Mouse (Mus musculus) liver, embryonic 16.5 days (tissue): ENCODE results near the gene Tbc1d23. TPM values are rescaled to one million over a fixed set of nuclear protein-coding genes. Genes with fewer than 3 reads are reported as not detected.
A peak's percentile ranks its signal among the peaks of the same experiment; 100 is the strongest.

Experiments used
- ATAC-seq: fragments of 200-750 bp; cut with Nextera tagmentation; 2 replicates; pipeline ENCODE4 v1.8.0; 2017; ENCODE audit warnings: low read depth, mild to moderate bottlenecking, moderate number of reproducible peaks, moderate library complexity
- H3K27ac ChIP-seq: fragments of 300-500 bp; sonication (generic); 2 replicates; pipeline ENCODE4 v1.5.1; 2014; ENCODE audit warnings: mild to moderate bottlenecking, low read length
- H3K27me3 ChIP-seq: fragments of 300-500 bp; sonication (generic); 2 replicates; pipeline ENCODE4 v1.6.1; 2014; ENCODE audit warnings: low read depth, low read length, mixed read lengths; ENCODE audit not compliant: control insufficient read depth, insufficient read depth
- H3K36me3 ChIP-seq: fragments of 300-500 bp; sonication (generic); 2 replicates; pipeline ENCODE4 v1.6.1; 2014; ENCODE audit warnings: mild to moderate bottlenecking; ENCODE audit not compliant: control insufficient read depth, insufficient read depth
- H3K4me1 ChIP-seq: fragments of 300-500 bp; sonication (generic); 2 replicates; pipeline ENCODE4 v1.6.1; 2014; ENCODE audit warnings: low read depth, low read length, mixed read lengths; ENCODE audit not compliant: control insufficient read depth
- H3K4me2 ChIP-seq: fragments of 300-500 bp; sonication (generic); 2 replicates; pipeline ENCODE4 v1.6.1; 2014; ENCODE audit warnings: low read depth, low read length, mixed read lengths
- H3K4me3 ChIP-seq: fragments of 300-500 bp; sonication (generic); 2 replicates; pipeline ENCODE4 v1.5.1; 2014; ENCODE audit warnings: low read depth, mild to moderate bottlenecking, low read length
- H3K9ac ChIP-seq: fragments of 300-500 bp; sonication (generic); 2 replicates; pipeline ENCODE4 v1.6.1; 2014; ENCODE audit warnings: low read depth, low read length
- H3K9me3 ChIP-seq: fragments of 300-500 bp; sonication (generic); replicated peaks from 2 replicates; pipeline ENCODE4 v1.6.1; 2016; ENCODE audit warnings: low read length; ENCODE audit not compliant: control insufficient read depth
- WGBS: fragments of 180-500 bp; shearing (Covaris S2); extraction: QIAGEN DNeasy Blood & Tissue Kit; methylation state at CpG from one replicate; pipeline ENCODE4 v1.1.7; 2014; ENCODE audit not compliant: insufficient replicate concordance; 5-methylcytosine and 5-hydroxymethylcytosine counted together
- polyA plus RNA-seq: library from polyadenylated mRNA; unstranded; fragments of >200 nt; fragmentation: Nextera tagmentation; extraction: Ambion mirVana; gene quantifications from 2 replicates; pipeline ENCODE4 v1.2.1, GENCODE M21; 2015

Tbc1d23 gene
- polyA plus RNA-seq, 1 experiment from 2014 or later: 5.8 TPM

DNA sequence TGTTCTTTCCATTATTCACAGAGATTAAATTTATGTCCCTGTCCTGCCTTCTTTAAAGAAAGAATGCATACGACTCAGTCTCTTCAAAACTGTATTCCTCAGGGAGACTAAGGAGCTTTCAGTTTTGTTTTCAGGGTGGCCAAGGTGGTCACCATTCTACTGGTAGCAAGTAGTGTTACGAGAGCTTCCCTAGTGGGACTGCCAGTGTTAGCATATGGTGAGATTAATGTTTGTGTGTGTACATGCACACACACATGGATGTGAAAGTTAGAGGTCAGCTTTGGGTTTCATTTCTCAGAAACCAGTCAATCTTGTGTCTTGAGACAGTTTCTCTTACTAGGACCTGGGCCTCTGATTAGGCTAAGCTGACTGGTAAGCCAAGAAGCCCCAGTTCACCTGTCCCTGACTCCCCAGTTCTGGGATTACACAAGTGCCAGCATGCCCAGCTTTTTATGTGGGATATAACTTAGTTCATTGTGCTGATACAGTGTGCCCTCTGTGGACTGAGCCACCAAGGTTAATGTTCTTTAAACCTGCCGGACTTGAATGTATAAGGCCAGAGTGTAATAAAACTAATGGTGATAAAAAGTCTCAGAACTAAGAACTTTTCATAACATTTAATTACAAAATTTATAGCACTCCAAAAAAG is 100.4 kb downstream of the Tbc1d23 start:
- 73% methylated on average over 3 of the region's 3 CpGs for WGBS
- Histone ChIP-seq H3K4me3 (no peak overlapping the region), H3K27me3 (no peaks in the 10 kb centered on the region), H3K9me3 (no peaks in the 10 kb centered on the region), H3K4me1 (no peaks in the 10 kb centered on the region; the same call in 1 of the 2 replicates), H3K9ac (no peak overlapping the region), H3K36me3 (0 out of 2 replicates have a peak, but pooled peaks cover 5% of the 10 kb centered on the region), H3K4me2 (no peak overlapping the region), H3K27ac (no peak overlapping the region)
- ATAC-seq: no peak

DNA sequence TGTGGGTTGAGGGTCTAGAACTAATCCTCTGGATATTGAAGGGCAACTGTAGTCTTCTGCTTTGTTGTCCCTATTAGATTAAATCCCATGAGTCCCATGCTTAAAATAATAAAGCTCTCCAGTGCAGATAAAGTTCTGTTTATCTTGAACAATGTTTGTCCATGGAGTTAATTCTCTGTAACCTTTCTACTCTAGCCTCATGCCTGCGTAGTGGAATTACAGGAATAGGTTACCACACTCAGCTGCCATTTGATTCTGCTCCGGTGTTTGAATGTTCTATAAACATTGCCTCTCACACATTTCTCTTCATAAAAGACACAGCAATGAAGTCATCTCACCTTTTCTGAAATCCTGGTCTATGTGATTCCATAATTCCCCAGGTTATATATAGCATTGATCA is 103.5 kb downstream of the Tbc1d23 start:
- Histone ChIP-seq H3K9me3 (no peaks in the 10 kb centered on the region), H3K27ac (peak overlapping the region; percentile 68), H3K36me3 (no peaks in the 10 kb centered on the region), H3K4me1 (peaks cover 10% of the 10 kb centered on the region), H3K4me3 (no peak overlapping the region), H3K27me3 (no peaks in the 10 kb centered on the region), H3K9ac (no peak overlapping the region), H3K4me2 (0 out of 2 replicates have a peak overlapping the region, but pooled peaks have one; percentile 10)
- 66% methylated on average over 2 of the region's 2 CpGs for WGBS
- ATAC-seq: peak; percentile 47; the same call in 1 of the 2 replicates

DNA sequence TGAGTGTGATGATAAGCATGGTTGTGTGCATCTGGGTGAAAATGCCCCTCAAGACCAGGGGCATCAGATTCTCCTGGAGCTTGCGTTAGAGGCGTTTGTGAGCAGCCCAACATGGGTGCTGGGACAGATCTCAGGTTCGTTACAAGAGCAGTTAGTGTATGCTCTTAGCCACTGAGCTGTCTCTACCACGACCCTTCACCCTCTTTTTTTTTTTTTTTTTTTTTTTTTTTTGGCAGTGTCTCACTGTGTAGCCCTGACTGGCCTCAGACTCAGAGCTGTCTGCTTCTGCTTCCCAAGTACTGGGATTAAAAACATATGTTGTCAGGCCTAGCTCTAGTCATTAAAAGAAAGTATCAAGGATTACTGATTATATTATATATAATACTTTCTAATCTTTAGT is 105.0 kb downstream of the Tbc1d23 start:
- Histone ChIP-seq H3K27me3 (no peaks in the 10 kb centered on the region), H3K9me3 (no peaks in the 10 kb centered on the region), H3K4me1 (peaks cover 15% of the 10 kb centered on the region), H3K4me2 (no peak overlapping the region), H3K36me3 (no peaks in the 10 kb centered on the region), H3K27ac (0 out of 2 replicates have a peak overlapping the region, but pooled peaks have one; percentile 24), H3K9ac (no peak overlapping the region), H3K4me3 (no peak overlapping the region)
- WGBS: 50% methylated on average over 4 of the region's 4 CpGs
- no peak for ATAC-seq

DNA sequence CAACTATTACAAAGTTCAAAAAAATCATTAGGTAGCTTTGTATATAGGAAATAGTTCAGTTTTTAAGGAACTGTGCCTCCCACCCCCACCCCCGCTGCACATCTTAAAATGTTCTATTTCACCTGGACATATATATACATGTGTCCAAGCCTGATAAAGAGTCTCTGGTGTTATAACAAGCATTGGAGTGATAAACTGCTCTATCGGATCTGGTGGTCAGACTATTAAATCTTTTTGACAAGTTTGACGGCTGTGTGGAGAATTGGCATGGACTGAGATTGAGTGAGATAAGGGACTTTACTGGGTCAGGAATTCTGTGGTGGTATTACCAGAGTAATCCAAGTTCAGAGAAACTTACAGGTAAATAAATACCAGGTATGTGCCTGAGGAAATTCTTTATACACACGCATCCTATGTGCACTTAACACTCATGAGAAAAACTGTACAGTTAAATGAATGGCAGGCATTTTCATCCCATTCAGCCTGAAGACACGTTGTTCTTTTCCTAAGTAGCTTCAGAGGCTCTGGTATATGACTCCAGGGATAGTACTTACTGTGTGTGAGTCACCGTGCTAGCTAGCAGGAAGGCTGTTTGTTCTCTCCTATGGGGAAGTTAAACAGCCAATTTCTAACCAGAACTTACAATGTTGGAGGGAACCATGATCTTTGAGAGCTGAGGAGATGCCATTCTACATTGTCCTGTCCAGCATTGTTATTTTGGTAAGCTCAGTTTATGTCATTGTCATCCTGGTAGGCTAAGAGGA is 108.4 kb downstream of the Tbc1d23 start:
- H3K27me3 ChIP-seq: no peaks in the 10 kb centered on the region
- no peak for ATAC-seq
- H3K9ac ChIP-seq: peak overlapping the region; percentile 96
- WGBS: 15% methylated on average over 6 of the region's 6 CpGs
- H3K4me2 ChIP-seq: peak overlapping the region; percentile 83
- no peak overlapping the region; the same call in 1 of the 2 replicates for H3K27ac ChIP-seq
- H3K36me3 ChIP-seq: no peaks in the 10 kb centered on the region
- H3K9me3 ChIP-seq: no peaks in the 10 kb centered on the region
- H3K4me1 ChIP-seq: peaks cover 18% of the 10 kb centered on the region
- H3K4me3 ChIP-seq: peak overlapping the region; percentile 100

DNA sequence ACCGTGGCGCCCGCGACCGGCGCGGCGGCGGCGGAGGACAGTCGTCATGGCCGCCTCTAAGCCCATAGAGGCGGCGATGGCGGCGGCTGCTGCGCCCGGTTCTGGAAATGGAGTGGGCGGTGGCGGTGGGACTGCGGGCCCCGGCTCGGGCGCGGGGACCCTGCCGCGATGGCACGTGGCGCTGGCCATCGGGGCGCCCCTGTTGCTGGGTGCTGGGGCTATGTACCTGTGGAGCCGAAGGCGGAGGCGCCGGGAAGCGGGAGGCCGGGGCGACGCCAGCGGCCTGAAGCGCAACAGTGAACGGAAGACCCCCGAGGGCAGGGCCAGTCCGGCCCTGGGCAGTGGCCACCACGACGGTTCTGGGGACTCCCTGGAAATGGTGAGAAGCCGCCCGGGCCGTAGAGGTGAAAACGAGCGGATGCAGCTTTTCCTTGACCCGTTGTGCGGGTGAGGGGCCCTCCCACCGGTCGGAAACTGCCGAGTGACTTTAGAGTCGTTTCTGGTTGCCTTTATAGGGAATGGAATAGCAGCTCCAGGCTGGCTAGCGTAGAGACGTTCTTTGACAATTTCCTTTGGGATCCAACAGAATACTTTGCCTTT is 109.4 kb downstream of the Tbc1d23 start:
- ATAC-seq: no peak; the same call in 1 of the 2 replicates
- peak overlapping the region; percentile 96 for H3K9ac ChIP-seq
- no peaks in the 10 kb centered on the region for H3K9me3 ChIP-seq
- peak overlapping the region; percentile 90 for H3K27ac ChIP-seq
- no peaks in the 10 kb centered on the region for H3K36me3 ChIP-seq
- peak overlapping the region; percentile 100 for H3K4me3 ChIP-seq
- H3K27me3 ChIP-seq: no peaks in the 10 kb centered on the region
- H3K4me2 ChIP-seq: peak overlapping the region; percentile 83
- peaks cover 18% of the 10 kb centered on the region for H3K4me1 ChIP-seq
- WGBS: under 1% methylated on average over 54 of the region's 59 CpGs

DNA sequence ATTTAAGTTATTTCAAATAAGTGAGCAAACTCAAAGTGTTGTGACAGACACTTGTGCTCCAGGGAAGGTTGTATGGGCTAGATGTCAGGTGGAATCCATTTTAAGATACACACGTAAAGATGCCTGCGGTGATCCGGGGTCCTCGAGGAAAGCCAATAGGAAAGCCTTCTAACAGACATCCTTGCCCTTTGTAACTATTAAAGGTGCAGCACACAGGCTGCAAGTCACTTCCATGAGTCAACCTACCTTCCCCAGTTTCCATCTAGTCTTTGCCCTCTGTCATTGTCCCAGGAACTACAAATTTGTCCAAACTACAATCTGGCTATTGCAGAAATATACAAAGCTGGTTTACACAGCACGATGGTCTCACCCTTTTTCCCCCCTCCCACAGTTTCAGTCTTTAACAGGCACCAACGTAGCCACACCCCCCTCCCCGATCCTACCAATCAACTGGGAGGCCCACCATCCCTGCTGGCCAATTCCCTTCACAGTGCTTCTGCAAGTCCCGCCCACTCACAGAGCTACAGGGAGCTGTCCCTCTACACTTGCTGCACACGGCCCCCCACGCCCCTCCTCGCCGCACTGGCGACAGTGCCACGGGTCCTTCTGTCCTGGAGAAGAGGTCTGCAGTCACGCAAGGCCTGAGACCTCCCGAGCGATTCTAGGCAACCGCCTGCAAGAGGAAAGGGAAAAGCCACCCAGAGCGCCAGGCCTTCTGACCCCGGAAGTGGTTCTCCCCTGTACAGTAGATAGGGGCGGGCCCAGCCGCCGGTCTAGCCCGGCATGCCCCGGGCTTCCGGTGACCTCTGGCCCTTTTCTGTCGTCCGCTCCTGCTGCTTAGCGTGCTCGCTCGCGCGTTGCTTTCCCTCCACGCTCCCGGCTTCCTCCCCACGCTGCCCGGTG is 110.1 kb downstream of the Tbc1d23 start, which contains the start of gene Tomm70a:
Gene Tomm70a, plus strand, starts transcription at position 791 of the 903 bp plus-strand sequence.
- under 1% methylated on average over 37 of the region's 37 CpGs for WGBS
- Histone ChIP-seq H3K4me3 (peak within 1 kb of the TSS; percentile 100), H3K4me1 (peaks cover 18% of the 10 kb centered on the region), H3K9ac (peak within 1 kb of the TSS; percentile 96), H3K4me2 (peak within 1 kb of the TSS; percentile 83), H3K36me3 (no peaks in the 10 kb centered on the region), H3K27me3 (no peaks in the 10 kb centered on the region), H3K9me3 (no peaks in the 10 kb centered on the region), H3K27ac (peak within 1 kb of the TSS; percentile 90)
- peak; percentile 98 for ATAC-seq

Other genes starting within 250 kb of the Tbc1d23 start
- gene Tmem45a2, start 160.1 kb downstream of the Tbc1d23 start, polyA plus RNA-seq: 0.13 and 0.27 TPM in 2 replicates
- 18.3 and 19.5 TPM in 2 replicates for gene Tomm70a, start 109.8 kb downstream of the Tbc1d23 start, polyA plus RNA-seq
- gene Nit2, start 64.2 kb downstream of the Tbc1d23 start, polyA plus RNA-seq: 47.4 and 48.0 TPM in 2 replicates
- gene Tmem30c, start 61.4 kb upstream of the Tbc1d23 start, polyA plus RNA-seq: not detected in 2 replicates
- 3.8 and 5.0 TPM in 2 replicates for gene Filip1l, start 121.6 kb upstream of the Tbc1d23 start, polyA plus RNA-seq